Mouse (Mus musculus): Measurements from ENCODE around the gene Arhgap19. TPM values are rescaled to one million over a fixed set of nuclear protein-coding genes. Genes with fewer than 3 reads are reported as not detected.

Gene Arhgap19
- polyA plus RNA-seq, 1 experiment from 2014 or later = 14.2 TPM

Other genes with a start within 250 kb of the Arhgap19 start
- gene Gm340, start 219.7 kb downstream of the Arhgap19 start, polyA plus RNA-seq (2014; fragmentation: Nextera tagmentation; extraction: Ambion mirVana) = 2.1 and 2.9 TPM in 2 replicates
- gene Slit1, start 58.4 kb downstream of the Arhgap19 start, polyA plus RNA-seq (2014; fragmentation: Nextera tagmentation; extraction: Ambion mirVana) = not detected in 2 replicates
- gene Frat1, start 27.9 kb upstream of the Arhgap19 start, polyA plus RNA-seq (2014; fragmentation: Nextera tagmentation; extraction: Ambion mirVana) = 2.4 and 2.6 TPM in 2 replicates
- gene Frat2, start 46.1 kb upstream of the Arhgap19 start, polyA plus RNA-seq (2014; fragmentation: Nextera tagmentation; extraction: Ambion mirVana) = 1.2 and 2.0 TPM in 2 replicates
- 5.8 and 6.4 TPM in 2 replicates for gene Rrp12, start 94.1 kb upstream of the Arhgap19 start, polyA plus RNA-seq (2014; fragmentation: Nextera tagmentation; extraction: Ambion mirVana)
- 787 and 805 TPM in 2 replicates for gene Pgam1, start 109.9 kb upstream of the Arhgap19 start, polyA plus RNA-seq (2014; fragmentation: Nextera tagmentation; extraction: Ambion mirVana)
- 40.8 and 42.0 TPM in 2 replicates for gene Exosc1, start 131.4 kb upstream of the Arhgap19 start, polyA plus RNA-seq (2014; fragmentation: Nextera tagmentation; extraction: Ambion mirVana)
- gene Zdhhc16, start 131.4 kb upstream of the Arhgap19 start, polyA plus RNA-seq (2014; fragmentation: Nextera tagmentation; extraction: Ambion mirVana) = 42.3 and 47.8 TPM in 2 replicates
- gene Mms19, start 179.1 kb upstream of the Arhgap19 start, polyA plus RNA-seq (2014; fragmentation: Nextera tagmentation; extraction: Ambion mirVana) = 24.4 and 28.3 TPM in 2 replicates
- gene Ubtd1, start 179.7 kb upstream of the Arhgap19 start, polyA plus RNA-seq (2014; fragmentation: Nextera tagmentation; extraction: Ambion mirVana) = 11.8 and 13.2 TPM in 2 replicates
- gene Ankrd2, start 234.0 kb upstream of the Arhgap19 start, polyA plus RNA-seq (2014; fragmentation: Nextera tagmentation; extraction: Ambion mirVana) = not detected in 2 replicates
- gene Hoga1, start 243.6 kb upstream of the Arhgap19 start, polyA plus RNA-seq (2014; fragmentation: Nextera tagmentation; extraction: Ambion mirVana) = 0.74 and 0.76 TPM in 2 replicates